Mouse (Mus musculus) erythroblast, embryonic 14.5 days (primary cell): ENCODE data around the gene Igsf8. TPM values are rescaled to one million over a fixed set of nuclear protein-coding genes. Genes with fewer than 3 reads are reported as not detected.

ENCODE experiments used
- H3K27me3 ChIP-seq: 2 replicates; pipeline ENCODE4 v1.6.1; 2012; ENCODE audit warnings: inconsistent platforms; ENCODE audit not compliant: control insufficient read depth
- H3K36me3 ChIP-seq: 2 replicates; pipeline ENCODE4 v1.6.1; 2012; ENCODE audit warnings: mild to moderate bottlenecking, inconsistent platforms; ENCODE audit not compliant: control insufficient read depth
- H3K4me1 ChIP-seq: 2 replicates; pipeline ENCODE4 v1.6.1; 2012; ENCODE audit warnings: inconsistent platforms; ENCODE audit not compliant: control insufficient read depth
- H3K4me3 ChIP-seq: replicated peaks from 2 replicates; pipeline ENCODE3; 2012; ENCODE audit warnings: moderate library complexity, mild to moderate bottlenecking, inconsistent platforms
- H3K9me3 ChIP-seq: 2 replicates; pipeline ENCODE4 v1.6.1; 2012; ENCODE audit warnings: low read length, inconsistent platforms, mixed read lengths; ENCODE audit not compliant: control insufficient read depth
- GATA1 ChIP-seq: IDR thresholded peaks from 2 replicates; pipeline ENCODE4 v1.6.1; 2012; ENCODE audit warnings: low read length, inconsistent platforms, mixed read lengths
- TAL1 ChIP-seq: IDR thresholded peaks from 3 replicates; pipeline ENCODE4 v1.6.1; 2012; ENCODE audit warnings: low read length, inconsistent platforms, mixed read lengths
- polyA plus RNA-seq: library from polyadenylated mRNA; stranded (reverse); fragments of >175 nt; gene quantifications from 2 replicates; pipeline ENCODE4 v1.2.3, GENCODE M21; 2012

The Igsf8 gene
- polyA plus RNA-seq: 2.7 and 3.3 TPM in 2 replicates

DNA sequence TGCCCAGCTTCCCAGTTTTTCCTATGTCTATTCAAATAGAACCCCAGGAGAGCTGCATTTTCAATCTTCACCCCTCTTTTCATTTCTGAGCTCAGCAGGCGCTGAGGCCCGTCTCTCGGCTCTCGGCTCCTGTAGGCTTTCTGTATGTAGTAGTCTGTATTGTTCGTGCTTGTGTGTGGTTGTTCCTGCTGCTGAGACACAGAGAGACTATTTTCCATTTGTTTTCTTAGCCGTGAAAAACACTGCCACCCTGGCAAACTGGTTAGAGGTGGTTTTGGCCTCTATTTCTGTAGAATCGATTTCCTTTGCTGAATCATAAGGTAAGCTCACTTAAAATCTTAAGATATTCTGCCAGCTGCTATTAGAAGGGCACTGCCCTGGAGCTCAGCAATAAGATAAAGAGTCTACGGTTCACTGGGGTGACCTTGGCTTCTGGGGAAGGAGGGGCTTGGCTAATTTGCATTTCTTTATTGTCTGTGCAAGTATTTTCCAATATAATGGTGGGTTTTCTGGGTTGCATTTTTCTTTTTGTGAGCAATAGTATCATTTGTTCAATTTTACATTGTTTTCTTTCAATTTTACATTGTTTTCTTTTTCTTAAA, at the start of gene Igsf8:
Igsf8 (plus strand) TSS at position 165 of the 602 bp plus-strand sequence.
- Histone ChIP-seq H3K4me1 (no peaks in the 10 kb centered on the region), H3K36me3 (no peaks in the 10 kb centered on the region), H3K9me3 (no peaks in the 10 kb centered on the region), H3K4me3 (no peak within 1 kb of the TSS), H3K27me3 (no peaks in the 10 kb centered on the region)
- no peak for TF ChIP-seq GATA1

DNA sequence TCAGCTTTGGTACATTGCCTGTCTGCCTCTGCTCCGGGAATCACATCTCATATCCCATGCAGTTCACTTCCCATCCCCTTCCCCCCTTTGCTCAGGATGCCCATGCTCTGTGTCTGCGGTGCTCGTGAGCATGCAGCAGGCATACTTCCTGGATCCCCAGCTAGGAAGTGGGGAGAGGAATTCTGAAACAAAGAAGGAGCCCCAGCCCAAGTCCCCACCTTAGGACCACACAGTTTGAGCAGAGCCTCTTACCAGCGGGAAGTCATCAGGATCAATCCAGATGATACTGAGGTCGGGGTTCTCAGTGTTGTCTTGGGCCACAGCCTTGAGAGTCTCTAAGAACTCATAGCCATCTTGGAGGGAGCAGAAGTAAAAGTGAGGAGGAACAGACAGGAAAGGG, 48.7 kb upstream of the Igsf8 start:
- Histone ChIP-seq H3K9me3 (no peaks in the 10 kb centered on the region), H3K36me3 (no peaks in the 10 kb centered on the region), H3K4me3 (no peak overlapping the region), H3K27me3 (peaks cover 9% of the 10 kb centered on the region), H3K4me1 (peaks cover 7% of the 10 kb centered on the region)
- TF ChIP-seq TAL1 (no peak), GATA1 (no peak)

DNA sequence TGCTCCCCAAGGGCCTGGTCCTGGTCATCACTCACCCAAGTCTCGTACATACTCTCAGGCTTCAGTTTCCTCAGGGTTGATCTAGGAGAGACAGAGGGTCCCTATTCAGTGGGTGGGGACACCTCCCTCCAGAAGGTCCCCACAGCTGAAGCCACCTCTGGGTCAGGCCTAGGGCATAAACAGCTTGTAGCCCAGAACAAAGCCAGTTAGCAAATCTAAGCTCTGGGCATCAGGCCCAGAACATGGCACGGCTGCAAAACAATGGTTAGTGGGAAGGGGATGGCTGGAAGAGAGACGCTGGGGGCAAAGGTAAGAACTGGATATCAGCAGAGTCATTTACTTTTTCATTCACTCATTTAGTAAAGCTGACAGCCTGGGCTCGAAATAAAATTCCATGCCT, 47.7 kb upstream of the Igsf8 start:
- Histone ChIP-seq H3K4me1 (peaks cover 7% of the 10 kb centered on the region), H3K27me3 (peaks cover 9% of the 10 kb centered on the region), H3K9me3 (no peaks in the 10 kb centered on the region), H3K4me3 (no peak overlapping the region), H3K36me3 (no peaks in the 10 kb centered on the region)
- no peak for TF ChIP-seq GATA1

- TF ChIP-seq GATA1 (no peak), TAL1 (no peak)
- H3K36me3 ChIP-seq: no peaks in the 10 kb centered on the region
- peaks cover 9% of the 10 kb centered on the region for H3K27me3 ChIP-seq
- no peak overlapping the region for H3K4me3 ChIP-seq
- H3K4me1 ChIP-seq: peaks cover 7% of the 10 kb centered on the region
- H3K9me3 ChIP-seq: no peaks in the 10 kb centered on the region
Measured at GRCm38 (mm10) chr1:172214748-172215147, 46.7 kb upstream of the Igsf8 start.

- Histone ChIP-seq H3K27me3 (peaks cover 7% of the 10 kb centered on the region), H3K36me3 (no peaks in the 10 kb centered on the region), H3K4me1 (peaks cover 7% of the 10 kb centered on the region), H3K9me3 (no peaks in the 10 kb centered on the region), H3K4me3 (no peak overlapping the region)
- TF ChIP-seq TAL1 (no peak), GATA1 (no peak)
Measured at GRCm38 (mm10) chr1:172217148-172217547, 44.3 kb upstream of the Igsf8 start.

DNA sequence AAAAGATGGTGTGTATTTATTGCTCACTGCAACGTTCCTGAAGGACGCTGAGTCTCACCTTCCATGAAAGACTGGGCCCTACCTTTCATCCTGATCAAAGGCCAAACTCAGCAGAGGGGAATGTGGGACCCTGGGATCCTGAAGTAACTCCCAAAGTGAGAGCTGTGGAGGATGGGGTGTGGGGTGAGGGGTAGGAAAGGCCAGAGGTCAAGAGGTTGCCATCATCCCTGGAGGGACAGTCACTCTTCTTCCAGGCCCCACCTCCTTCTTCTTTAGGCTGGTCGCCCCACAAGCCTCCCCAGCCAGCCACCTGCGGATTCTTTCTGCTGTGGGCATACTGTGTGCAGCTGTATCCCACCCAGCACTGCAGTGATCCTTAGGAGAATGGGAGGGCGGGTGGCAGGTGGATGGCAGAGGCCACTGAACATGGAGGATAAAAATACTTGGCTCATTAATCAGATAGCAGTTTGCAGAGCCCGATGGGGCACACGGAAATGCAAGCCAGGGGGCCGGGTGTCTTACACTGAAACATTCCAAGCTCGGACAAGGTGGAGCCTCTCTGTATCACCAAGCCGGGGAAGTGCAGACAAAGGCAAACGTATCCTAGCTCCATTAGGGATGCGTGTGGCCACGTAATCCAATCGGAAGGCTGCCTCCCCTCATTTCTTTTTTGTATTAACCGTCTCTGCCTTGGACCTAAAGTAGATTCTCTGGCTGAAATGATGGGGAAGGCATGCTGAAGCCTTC, 43.1 kb upstream of the Igsf8 start:
- Histone ChIP-seq H3K4me1 (peaks cover 7% of the 10 kb centered on the region), H3K27me3 (no peaks in the 10 kb centered on the region), H3K9me3 (no peaks in the 10 kb centered on the region), H3K4me3 (no peak overlapping the region), H3K36me3 (no peaks in the 10 kb centered on the region)
- no peak for TF ChIP-seq GATA1
- TF ChIP-seq TAL1: no peak

GRCm38 (mm10) chr1:172219451-172220406, 41.7 kb upstream of the Igsf8 start, which contains the start of gene Casq1:
Casq1 (minus strand) TSS chr1:172219868.
- H3K4me1 ChIP-seq: peaks cover 7% of the 10 kb centered on the region
- TF ChIP-seq GATA1 (no peak), TAL1 (no peak)

GRCm38 (mm10) chr1:172220414-172220813, 41.0 kb upstream of the Igsf8 start:
- no peak overlapping the region for H3K4me3 ChIP-seq
- H3K36me3 ChIP-seq: no peaks in the 10 kb centered on the region
- peaks cover 7% of the 10 kb centered on the region for H3K4me1 ChIP-seq
- TF ChIP-seq TAL1: no peak
- no peak for TF ChIP-seq GATA1
- no peaks in the 10 kb centered on the region for H3K27me3 ChIP-seq
- no peaks in the 10 kb centered on the region for H3K9me3 ChIP-seq

More at GRCm38 (mm10) chr1:172219451-172220406, 41.7 kb upstream of the Igsf8 start, which contains the start of gene Casq1:
- Histone ChIP-seq H3K27me3 (no peaks in the 10 kb centered on the region), H3K9me3 (no peaks in the 10 kb centered on the region), H3K36me3 (no peaks in the 10 kb centered on the region), H3K4me3 (no peak within 1 kb of the TSS)
